Mouse (Mus musculus) limb, embryonic 15.5 days (tissue): Measurements from ENCODE around the gene Chmp4b. TPM values are rescaled to one million over a fixed set of nuclear protein-coding genes. Genes with fewer than 3 reads are reported as not detected.
A peak's percentile ranks its signal among the peaks of the same experiment; 100 is the strongest.

ENCODE experiments used
- ATAC-seq: fragments of 200-750 bp; cut with Nextera tagmentation; 2 replicates; pipeline ENCODE4 v1.8.0; 2017; ENCODE audit warnings: low read depth, moderate TSS enrichment; ENCODE audit not compliant: insufficient number of reproducible peaks, low FRiP score, low TSS enrichment
- H3K27ac ChIP-seq: fragments of 300-500 bp; sonication (generic); 2 replicates; pipeline ENCODE4 v1.5.1; 2015; ENCODE audit warnings: moderate library complexity, mild to moderate bottlenecking, inconsistent platforms
- H3K27me3 ChIP-seq: fragments of 300-500 bp; sonication (generic); 2 replicates; pipeline ENCODE4 v1.6.1; 2015; ENCODE audit warnings: inconsistent platforms
- H3K36me3 ChIP-seq: fragments of 300-500 bp; sonication (generic); 2 replicates; pipeline ENCODE4 v1.6.1; 2015; ENCODE audit warnings: inconsistent platforms
- H3K4me1 ChIP-seq: fragments of 300-500 bp; sonication (generic); 2 replicates; pipeline ENCODE4 v1.6.1; 2015; ENCODE audit warnings: inconsistent platforms
- H3K4me2 ChIP-seq: fragments of 300-500 bp; sonication (generic); 2 replicates; pipeline ENCODE4 v1.6.1; 2015; ENCODE audit warnings: mild to moderate bottlenecking, inconsistent platforms
- H3K4me3 ChIP-seq: fragments of 300-500 bp; sonication (generic); 2 replicates; pipeline ENCODE4 v1.5.1; 2015; ENCODE audit warnings: mild to moderate bottlenecking, inconsistent platforms
- H3K9ac ChIP-seq: fragments of 300-500 bp; sonication (generic); 2 replicates; pipeline ENCODE4 v1.6.1; 2015; ENCODE audit warnings: inconsistent platforms
- H3K9me3 ChIP-seq: fragments of 300-500 bp; sonication (generic); 2 replicates; pipeline ENCODE4 v1.6.1; 2016; ENCODE audit warnings: inconsistent platforms
- WGBS: fragments of 180-500 bp; shearing (Covaris S2); methylation state at CpG from one replicate; pipeline ENCODE4 v1.1.7; 2015; 5-methylcytosine and 5-hydroxymethylcytosine counted together
- polyA plus RNA-seq: library from polyadenylated mRNA; unstranded; fragments of >200 nt; fragmentation: Nextera tagmentation; extraction: Ambion mirVana; gene quantifications from 2 replicates; pipeline ENCODE4 v1.2.1, GENCODE M21; 2015

The Chmp4b gene
- polyA plus RNA-seq, 1 experiment from 2014 or later = 36.9 TPM

- Histone ChIP-seq H3K4me3 (no peak overlapping the region), H3K9me3 (no peaks in the 10 kb centered on the region), H3K36me3 (peaks cover 54% of the 10 kb centered on the region), H3K27ac (no peak overlapping the region), H3K4me2 (no peak overlapping the region), H3K27me3 (no peaks in the 10 kb centered on the region), H3K9ac (no peak overlapping the region), H3K4me1 (no peaks in the 10 kb centered on the region)
- 73% methylated on average over 6 of the region's 6 CpGs for WGBS
- ATAC-seq = no peak
These were observed 8.7 kb upstream of the Chmp4b start for GRCm38 (mm10) chr2:154642712-154643385.

- no peaks in the 10 kb centered on the region for H3K27me3 ChIP-seq
- H3K4me1 ChIP-seq = no peaks in the 10 kb centered on the region
- no peak overlapping the region for H3K27ac ChIP-seq
- no peaks in the 10 kb centered on the region for H3K9me3 ChIP-seq
- H3K4me3 ChIP-seq = no peak overlapping the region
- no peak overlapping the region for H3K4me2 ChIP-seq
- H3K36me3 ChIP-seq = peaks cover 35% of the 10 kb centered on the region; the same call in 1 of the 2 replicates
- WGBS = 75% methylated on average over 5 of the region's 5 CpGs
- H3K9ac ChIP-seq = no peak overlapping the region
- no peak for ATAC-seq
These were observed 4.9 kb upstream of the Chmp4b start for GRCm38 (mm10) chr2:154646634-154647033.

- Histone ChIP-seq H3K4me3 (no peak overlapping the region), H3K27me3 (no peaks in the 10 kb centered on the region), H3K4me1 (no peaks in the 10 kb centered on the region), H3K9ac (no peak overlapping the region), H3K4me2 (no peak overlapping the region), H3K27ac (0 out of 2 replicates have a peak overlapping the region, but pooled peaks have one; percentile 57), H3K9me3 (no peaks in the 10 kb centered on the region), H3K36me3 (peaks cover 26% of the 10 kb centered on the region; the same call in 1 of the 2 replicates)
- WGBS = 30% methylated on average over 3 of the region's 3 CpGs
- ATAC-seq = no peak
These were observed 3.4 kb upstream of the Chmp4b start for GRCm38 (mm10) chr2:154648086-154648485.

GRCm38 (mm10) chr2:154650404-154650803 is 1.1 kb upstream of the Chmp4b start:
- no peaks in the 10 kb centered on the region for H3K27me3 ChIP-seq
- no peak overlapping the region for H3K4me3 ChIP-seq
- H3K9me3 ChIP-seq = no peaks in the 10 kb centered on the region
- H3K9ac ChIP-seq = no peak overlapping the region
- 74% methylated on average over 3 of the region's 3 CpGs for WGBS
- 0 out of 2 replicates have a peak overlapping the region, but pooled peaks have one; percentile 50 for H3K27ac ChIP-seq
- ATAC-seq = no peak
- H3K36me3 ChIP-seq = peaks cover 8% of the 10 kb centered on the region; the same call in 1 of the 2 replicates
- no peak overlapping the region for H3K4me2 ChIP-seq
- H3K4me1 ChIP-seq = no peaks in the 10 kb centered on the region

- Histone ChIP-seq H3K9ac (no peak overlapping the region), H3K27me3 (no peaks in the 10 kb centered on the region), H3K4me1 (peaks cover 16% of the 10 kb centered on the region), H3K36me3 (no peaks in the 10 kb centered on the region), H3K4me3 (no peak overlapping the region), H3K27ac (no peak overlapping the region), H3K9me3 (no peaks in the 10 kb centered on the region), H3K4me2 (no peak overlapping the region)
- ATAC-seq = no peak
- WGBS = 91% methylated on average over 12 of the region's 12 CpGs
These were observed 3.5 kb downstream of the Chmp4b start for GRCm38 (mm10) chr2:154654976-154655375.

- Histone ChIP-seq H3K36me3 (peaks cover 8% of the 10 kb centered on the region), H3K9ac (no peak overlapping the region), H3K27me3 (no peaks in the 10 kb centered on the region), H3K9me3 (no peaks in the 10 kb centered on the region), H3K4me3 (no peak overlapping the region), H3K4me1 (peaks cover 16% of the 10 kb centered on the region), H3K4me2 (peak overlapping the region; percentile 37), H3K27ac (no peak overlapping the region)
- whole genome bisulfite sequencing = 65% methylated on average over 2 of the region's 2 CpGs
- no peak for ATAC-seq
These were observed 4.4 kb downstream of the Chmp4b start for GRCm38 (mm10) chr2:154655878-154656414.

GRCm38 (mm10) chr2:154656710-154657485 is 5.4 kb downstream of the Chmp4b start:
- Histone ChIP-seq H3K9me3 (no peaks in the 10 kb centered on the region), H3K27ac (peak overlapping the region; percentile 93), H3K4me1 (peaks cover 16% of the 10 kb centered on the region), H3K4me3 (peak overlapping the region; percentile 81), H3K27me3 (no peaks in the 10 kb centered on the region), H3K9ac (peak overlapping the region; percentile 83), H3K4me2 (peak overlapping the region; percentile 59), H3K36me3 (peaks cover 18% of the 10 kb centered on the region)
- under 1% methylated on average over 65 of the region's 67 CpGs for WGBS
- peak; percentile 99 for ATAC-seq

- Histone ChIP-seq H3K4me3 (peak overlapping the region; percentile 81), H3K9me3 (no peaks in the 10 kb centered on the region), H3K4me1 (peaks cover 16% of the 10 kb centered on the region), H3K27me3 (no peaks in the 10 kb centered on the region), H3K9ac (peak overlapping the region; percentile 83), H3K36me3 (peaks cover 20% of the 10 kb centered on the region), H3K27ac (peak overlapping the region; percentile 93), H3K4me2 (peak overlapping the region; percentile 59)
- no peak for ATAC-seq
- WGBS = 7% methylated on average over 12 of the region's 12 CpGs
These were observed 6.2 kb downstream of the Chmp4b start for GRCm38 (mm10) chr2:154657486-154658237.

GRCm38 (mm10) chr2:154659070-154659469 is 7.6 kb downstream of the Chmp4b start:
- Histone ChIP-seq H3K4me3 (peak overlapping the region; percentile 81; the same call in 1 of the 2 replicates), H3K4me2 (peak overlapping the region; percentile 59), H3K9ac (0 out of 2 replicates have a peak overlapping the region, but pooled peaks have one; percentile 83), H3K27me3 (no peaks in the 10 kb centered on the region), H3K9me3 (no peaks in the 10 kb centered on the region), H3K36me3 (peaks cover 22% of the 10 kb centered on the region), H3K4me1 (peaks cover 16% of the 10 kb centered on the region), H3K27ac (no peak overlapping the region)
- ATAC-seq = no peak
- WGBS = 82% methylated on average over 4 of the region's 4 CpGs

GRCm38 (mm10) chr2:154659531-154660074 is 8.1 kb downstream of the Chmp4b start:
- Histone ChIP-seq H3K27ac (no peak overlapping the region), H3K4me3 (no peak overlapping the region), H3K4me1 (peaks cover 16% of the 10 kb centered on the region), H3K9me3 (no peaks in the 10 kb centered on the region), H3K4me2 (peak overlapping the region; percentile 59; the same call in 1 of the 2 replicates), H3K9ac (no peak overlapping the region), H3K36me3 (peaks cover 22% of the 10 kb centered on the region), H3K27me3 (no peaks in the 10 kb centered on the region)
- 79% methylated on average over 4 of the region's 5 CpGs for WGBS
- ATAC-seq = no peak

- Histone ChIP-seq H3K9ac (no peak overlapping the region), H3K4me2 (no peak overlapping the region), H3K9me3 (no peaks in the 10 kb centered on the region), H3K27ac (no peak overlapping the region), H3K27me3 (no peaks in the 10 kb centered on the region), H3K4me3 (no peak overlapping the region), H3K36me3 (peaks cover 20% of the 10 kb centered on the region), H3K4me1 (peaks cover 7% of the 10 kb centered on the region; the same call in 1 of the 2 replicates)
- no peak for ATAC-seq
- 72% methylated on average over 7 of the region's 7 CpGs for WGBS
These were observed 17.2 kb downstream of the Chmp4b start for GRCm38 (mm10) chr2:154668680-154669079.
